In the genomic region with DNA sequence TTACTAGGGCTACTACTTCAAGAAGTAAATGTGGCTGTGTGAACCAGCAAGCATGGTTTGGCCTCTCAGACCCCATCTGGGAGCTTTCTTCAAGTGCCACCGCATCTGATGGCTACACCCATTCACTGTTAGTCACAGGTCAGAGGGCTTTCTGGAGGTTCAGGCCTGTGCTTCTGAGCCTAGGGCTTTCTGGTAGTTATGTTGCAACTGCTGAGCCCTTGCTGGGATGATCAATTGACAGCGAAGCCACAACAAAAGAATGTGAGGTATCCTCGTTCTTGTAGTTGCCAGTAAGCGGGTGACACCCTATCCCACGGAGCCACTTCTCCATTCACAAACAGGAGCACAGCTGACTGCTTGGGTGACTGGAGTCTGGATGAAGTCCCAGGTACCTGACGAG, we compare ENCODE assay signal across 26 mouse cellular contexts. TPM values are rescaled to one million over a fixed set of nuclear protein-coding genes. Genes with fewer than 3 reads are reported as not detected.
DNase-seq lines count a peak whose midpoint lies in the region; ATAC-seq and TF ChIP-seq lines count a peak whose summit lies in the region.
"Had no signal": no experiment of that assay in that cellular context is flagged by ENCODE, and none has a peak within 500 bp of the region (broad histone marks: within the 10 kb centered on the region; RNA-seq: fewer than 3 reads in every experiment).

No protein-coding gene starts in this region.

- TF ChIP-seq CTCF in Patski (IDR thresholded peaks at IDR 0.05): no peak
- TF ChIP-seq CTCF in left cerebral cortex, adult 2 months (IDR thresholded peaks at IDR 0.05): no peak

- no peak for ATAC-seq in heart, embryonic 12.5 days (ENCODE audit: insufficient number of reproducible peaks, low FRiP score)
- peak; percentile 58 for ATAC-seq in Patski
- ATAC-seq: activated CD4-positive, CD25-positive, alpha-beta regulatory T cell, adult 4 months; CD4-positive, CD25-positive, alpha-beta regulatory T cell, adult 4 months; forebrain, embryonic 15.5 days had no signal

- in situ Hi-C loops in Patski (cut with MboI; ENCODE audit: low pct_unique_long_range_greater_than_20kb): no loop called here

- intact Hi-C loops in left cerebral cortex, adult 2 months (cut with DNase I): no loop called here

- H3K36me3 ChIP-seq in heart, embryonic 10.5 days: no peaks in the 10 kb centered on the region
- 0 out of 2 replicates have a peak, but pooled peaks cover 2% of the 10 kb centered on the region for H3K36me3 ChIP-seq in heart, embryonic 12.5 days
- H3K36me3 ChIP-seq: embryonic facial prominence, embryonic 15.5 days; forebrain, embryonic 12.5 days; forebrain, embryonic 15.5 days; hindbrain, embryonic 12.5 days; hindbrain, embryonic 15.5 days had no signal

- no peak overlapping the region for H3K4me3 ChIP-seq in heart, embryonic 10.5 days
- no peak overlapping the region for H3K4me3 ChIP-seq in heart, embryonic 12.5 days
- no peak overlapping the region for H3K4me3 ChIP-seq in left cerebral cortex, adult 2 months
- H3K4me3 ChIP-seq: embryonic facial prominence, embryonic 15.5 days; forebrain, embryonic 12.5 days; forebrain, embryonic 15.5 days; heart, embryonic 13.5 days; hindbrain, embryonic 12.5 days; hindbrain, embryonic 15.5 days had no signal

- no peak for DNase-seq in heart, embryonic 10.5 days (ENCODE audit: low spot score)
- DNase-seq in CD4-positive helper T cell, adult 2 months (ENCODE audit: low read depth, low spot score): peak; percentile 45
- no peak for DNase-seq in Patski (ENCODE audit: low read depth, low spot score)
- peak; percentile 25 for DNase-seq in naive thymus-derived CD4-positive, alpha-beta T cell, adult 2 months (ENCODE audit: low read depth)
- DNase-seq in left cerebral cortex, adult 2 months (ENCODE audit: extremely low spot score in 1 of 2, low spot score in 2 of 2): no peak
- DNase-seq in frontal cortex, adult 2 months (ENCODE audit: extremely low spot score in 1 of 2, low spot score in 1 of 2): no peak
- DNase-seq in embryo, embryonic 11 days: no peak
- DNase-seq: adrenal gland, adult 8-10 months; adrenal gland, postnatal 36 days; cerebellum, adult 18-20 months; cerebellum, adult 9-10 months; cerebellum, postnatal 14 days; gastrocnemius, postnatal 10 days; gastrocnemius, postnatal 36 days; heart, postnatal 14 days; kidney, adult 11 months; kidney, adult 8-10 months had no signal

- H3K4me1 ChIP-seq in heart, embryonic 10.5 days: peaks cover 31% of the 10 kb centered on the region
- H3K4me1 ChIP-seq in heart, embryonic 12.5 days (replicated peaks): peaks cover 21% of the 10 kb centered on the region
- H3K4me1 ChIP-seq: embryonic facial prominence, embryonic 15.5 days; forebrain, embryonic 12.5 days; forebrain, embryonic 15.5 days; hindbrain, embryonic 12.5 days; hindbrain, embryonic 15.5 days had no signal

- WGBS in heart, embryonic 10.5 days: 70% methylated on average over 6 of the region's 6 CpGs
- WGBS in heart, embryonic 12.5 days: 71% methylated on average over 6 of the region's 6 CpGs

- no peak overlapping the region for H3K9ac ChIP-seq in heart, embryonic 12.5 days
- H3K9ac ChIP-seq: embryonic facial prominence, embryonic 15.5 days; forebrain, embryonic 12.5 days; forebrain, embryonic 15.5 days; heart, embryonic 13.5 days; hindbrain, embryonic 12.5 days; hindbrain, embryonic 15.5 days had no signal

- H3K27ac ChIP-seq in heart, embryonic 10.5 days: peak overlapping the region; percentile 62
- H3K27ac ChIP-seq in heart, embryonic 12.5 days (ENCODE audit: poor library complexity, severe bottlenecking): no peak overlapping the region
- no peak overlapping the region for H3K27ac ChIP-seq in left cerebral cortex, adult 2 months
- H3K27ac ChIP-seq: embryonic facial prominence, embryonic 15.5 days; forebrain, embryonic 12.5 days; forebrain, embryonic 15.5 days; heart, embryonic 13.5 days; hindbrain, embryonic 12.5 days; hindbrain, embryonic 15.5 days had no signal

- CTCF ChIA-PET in Patski (lab: Charles Lee): interaction anchor here (1.6 kb wide), 1 partner anchor 35 kb away, joined by 4 read pairs; no protein-coding TSS in a partner anchor

- no peak overlapping the region for H3K4me2 ChIP-seq in heart, embryonic 12.5 days
- H3K4me2 ChIP-seq: embryonic facial prominence, embryonic 15.5 days; forebrain, embryonic 12.5 days; forebrain, embryonic 15.5 days; heart, embryonic 13.5 days; hindbrain, embryonic 12.5 days; hindbrain, embryonic 15.5 days had no signal

- POLR2A ChIA-PET in Patski (lab: Charles Lee): no interaction called here

- no peaks in the 10 kb centered on the region for H3K9me3 ChIP-seq in heart, embryonic 10.5 days
- no peaks in the 10 kb centered on the region for H3K9me3 ChIP-seq in heart, embryonic 12.5 days (replicated peaks)
- H3K9me3 ChIP-seq: embryonic facial prominence, embryonic 15.5 days; forebrain, embryonic 12.5 days; forebrain, embryonic 15.5 days; heart, embryonic 13.5 days; hindbrain, embryonic 12.5 days; hindbrain, embryonic 15.5 days had no signal

- no peaks in the 10 kb centered on the region for H3K27me3 ChIP-seq in heart, embryonic 10.5 days (ENCODE audit: insufficient read depth, poor library complexity, severe bottlenecking)
- 0 out of 2 replicates have a peak, but pooled peaks cover 3% of the 10 kb centered on the region for H3K27me3 ChIP-seq in heart, embryonic 12.5 days (replicated peaks)
- H3K27me3 ChIP-seq in Patski: no peaks in the 10 kb centered on the region
- H3K27me3 ChIP-seq: embryonic facial prominence, embryonic 15.5 days; forebrain, embryonic 15.5 days had no signal

RNA-seq across cellular contexts. Expression of gene Grhl1, which starts 6.8 kb away (rescaled TPM):
- 4.1 and 5.1 TPM in 2 replicates for polyA plus RNA-seq in heart, embryonic 10.5 days (2016; fragmentation: Nextera tagmentation; extraction: Ambion mirVana)
- polyA plus RNA-seq in heart, embryonic 12.5 days (2016; fragmentation: Nextera tagmentation; extraction: Ambion mirVana): 3.9 and 4.5 TPM in 2 replicates
- 0.98 TPM for polyA plus RNA-seq in Patski (2021)
- 10 to 100 TPM; 13.1 to 13.2 TPM for total RNA-seq in left cerebral cortex, adult 2 months (2021)
- polyA plus RNA-seq in frontal cortex, adult 2 months (2012; rRNA removed): 9.8 and 12.3 TPM in 2 replicates

Comparison
In these comparisons a context has a peak if more than half of its experiments do, and no peak if none do; other contexts are left out.
1. DNase-seq: peak in CD4-positive helper T cell, adult 2 months (single experiment) and naive thymus-derived CD4-positive, alpha-beta T cell, adult 2 months (single experiment); none in heart, embryonic 10.5 days (single experiment), Patski (single experiment), left cerebral cortex, adult 2 months (0 of 2), frontal cortex, adult 2 months (0 of 2) and embryo, embryonic 11 days (single experiment).